Mouse (Mus musculus) limb, embryonic 14.5 days (tissue): ENCODE measurements at regions not wholly inside any gene's neighbourhood (a gene's known extent, or its start where the extent isn't known, plus 50 kb on each side); places are given as distances from the start of the nearest gene placed in this dataset.

Source experiments
- ATAC-seq: fragments of 200-750 bp; cut with Nextera tagmentation; 2 replicates; pipeline ENCODE4 v1.8.0; 2017; ENCODE audit warnings: low read depth, moderate number of reproducible peaks, moderate TSS enrichment; ENCODE audit not compliant: low FRiP score
- DNase-seq: peaks from one replicate; pipeline ENCODE4 v3.0.0-alpha.2; 2015; ENCODE audit warnings: low spot score
- H3K27ac ChIP-seq: fragments of 300-500 bp; sonication (generic); replicated peaks from 2 replicates; pipeline ENCODE4 v1.5.1; 2014; ENCODE audit warnings: low read depth, mild to moderate bottlenecking, low read length, moderate library complexity, mixed read lengths
- H3K27me3 ChIP-seq: fragments of 300-500 bp; sonication (generic); 2 replicates; pipeline ENCODE4 v1.6.1; 2014; ENCODE audit warnings: low read length, mixed read lengths; ENCODE audit not compliant: control insufficient read depth, insufficient read depth
- H3K36me3 ChIP-seq: fragments of 300-500 bp; sonication (generic); 2 replicates; pipeline ENCODE4 v1.6.1; 2014; ENCODE audit warnings: mild to moderate bottlenecking, low read length, moderate library complexity, mixed read lengths; ENCODE audit not compliant: control insufficient read depth, insufficient read depth
- H3K4me1 ChIP-seq: fragments of 300-500 bp; sonication (generic); 2 replicates; pipeline ENCODE4 v1.6.1; 2014; ENCODE audit warnings: antibody characterized with exemption, low read length, mixed read lengths; ENCODE audit not compliant: control insufficient read depth, insufficient read depth
- H3K4me2 ChIP-seq: fragments of 300-500 bp; sonication (generic); replicated peaks from 2 replicates; pipeline ENCODE4 v1.6.1; 2014; ENCODE audit warnings: low read depth, mild to moderate bottlenecking, low read length, moderate library complexity; ENCODE audit not compliant: severe bottlenecking
- H3K4me3 ChIP-seq: fragments of 300-500 bp; sonication (generic); replicated peaks from 2 replicates; pipeline ENCODE4 v1.5.1; 2014; ENCODE audit warnings: low read length
- H3K9ac ChIP-seq: fragments of 300-500 bp; sonication (generic); 2 replicates; pipeline ENCODE4 v1.6.1; 2014; ENCODE audit warnings: mild to moderate bottlenecking, low read depth, low read length, moderate library complexity; ENCODE audit not compliant: severe bottlenecking
- H3K9me3 ChIP-seq: fragments of 300-500 bp; sonication (generic); 2 replicates; pipeline ENCODE4 v1.6.1; 2016; ENCODE audit warnings: low read length; ENCODE audit not compliant: control insufficient read depth
- POLR2A ChIP-seq: fragments of 200-500 bp; IDR thresholded peaks from 2 replicates; pipeline ENCODE4 v1.8.0; 2012; ENCODE audit warnings: inconsistent platforms, mild to moderate bottlenecking, moderate library complexity, borderline replicate concordance; ENCODE audit not compliant: insufficient read depth, insufficient read length; ENCODE audit errors: extremely low read depth
- WGBS: fragments of 180-500 bp; shearing (Covaris S2); extraction: QIAGEN DNeasy Blood & Tissue Kit; methylation state at CpG from one replicate; pipeline ENCODE4 v1.1.7; 2014; 5-methylcytosine and 5-hydroxymethylcytosine counted together

- no peak overlapping the region for H3K4me3 ChIP-seq
- no peak for ATAC-seq
- WGBS, result 80% methylated on average over 10 of the region's 10 CpGs
These were observed 430.5 kb downstream of the Hsfy2 start for GRCm38 (mm10) chr1:56206615-56207267.

DNA sequence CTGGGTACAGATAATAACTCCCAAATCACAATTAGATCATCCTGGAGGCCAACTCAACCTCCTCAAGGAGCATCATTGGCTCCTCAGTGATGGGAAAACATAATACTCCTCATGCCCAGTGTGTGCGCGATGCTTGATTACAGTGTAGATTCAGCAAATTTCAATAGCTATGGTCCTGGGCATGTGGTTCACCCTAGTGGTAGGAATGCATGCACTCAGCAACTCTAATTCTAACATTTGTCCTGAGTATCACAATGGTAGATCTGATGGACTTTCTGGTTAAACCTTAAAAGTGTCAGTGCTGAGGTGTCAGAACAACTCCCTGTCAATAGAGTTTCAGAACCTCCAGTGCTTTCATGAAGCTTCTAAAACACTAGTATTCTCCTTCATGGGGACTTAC, 442.0 kb downstream of the Hsfy2 start:
- Histone ChIP-seq H3K9me3 (no peaks in the 10 kb centered on the region), H3K27ac (no peak overlapping the region), H3K4me1 (no peaks in the 10 kb centered on the region), H3K9ac (no peak overlapping the region), H3K4me3 (no peak overlapping the region), H3K36me3 (no peaks in the 10 kb centered on the region), H3K4me2 (no peak overlapping the region), H3K27me3 (no peaks in the 10 kb centered on the region)
- WGBS, result 98% methylated on average over 2 of the region's 2 CpGs
- ATAC-seq, result no peak
- DNase-seq, result no peak
- no peak for TF ChIP-seq POLR2A

More at GRCm38 (mm10) chr1:56206615-56207267, 430.5 kb downstream of the Hsfy2 start:
- H3K27me3 ChIP-seq, result no peaks in the 10 kb centered on the region
- DNase-seq, result no peak
- H3K4me1 ChIP-seq, result no peaks in the 10 kb centered on the region
- no peak overlapping the region for H3K27ac ChIP-seq
- no peak for TF ChIP-seq POLR2A
- H3K4me2 ChIP-seq, result no peak overlapping the region
- H3K36me3 ChIP-seq, result no peaks in the 10 kb centered on the region
- H3K9ac ChIP-seq, result no peak overlapping the region
- H3K9me3 ChIP-seq, result no peaks in the 10 kb centered on the region

- WGBS, result 27% methylated on average over 8 of the region's 8 CpGs
- no peak overlapping the region for H3K4me2 ChIP-seq
- no peak overlapping the region for H3K9ac ChIP-seq
- no peaks in the 10 kb centered on the region for H3K36me3 ChIP-seq
- no peak overlapping the region for H3K4me3 ChIP-seq
- DNase-seq (peak; percentile 13), ATAC-seq (no peak; the same call in 1 of the 2 replicates)
- no peaks in the 10 kb centered on the region for H3K9me3 ChIP-seq
- no peaks in the 10 kb centered on the region; the same call in 1 of the 2 replicates for H3K27me3 ChIP-seq
- H3K4me1 ChIP-seq, result 0 out of 2 replicates have a peak, but pooled peaks cover 4% of the 10 kb centered on the region
- no peak for TF ChIP-seq POLR2A
- H3K27ac ChIP-seq, result no peak overlapping the region
These were observed 453.6 kb downstream of the Hsfy2 start for GRCm38 (mm10) chr1:56183503-56184198.

- Histone ChIP-seq H3K9ac (no peak overlapping the region), H3K4me3 (no peak overlapping the region), H3K4me2 (no peak overlapping the region), H3K9me3 (no peaks in the 10 kb centered on the region), H3K4me1 (0 out of 2 replicates have a peak, but pooled peaks cover 4% of the 10 kb centered on the region), H3K27ac (no peak overlapping the region), H3K27me3 (no peaks in the 10 kb centered on the region; the same call in 1 of the 2 replicates), H3K36me3 (no peaks in the 10 kb centered on the region)
- ATAC-seq (no peak), DNase-seq (no peak)
- WGBS, result 57% methylated on average over 10 of the region's 10 CpGs
- TF ChIP-seq POLR2A, result no peak
These were observed 457.8 kb downstream of the Hsfy2 start for GRCm38 (mm10) chr1:56179206-56179985.

GRCm38 (mm10) chr1:56171157-56171556, 466.1 kb downstream of the Hsfy2 start:
- no peaks in the 10 kb centered on the region for H3K4me1 ChIP-seq
- no peak overlapping the region for H3K27ac ChIP-seq
- no peaks in the 10 kb centered on the region for H3K36me3 ChIP-seq
- no peak overlapping the region for H3K4me2 ChIP-seq
- no peaks in the 10 kb centered on the region for H3K9me3 ChIP-seq
- no peak overlapping the region for H3K9ac ChIP-seq
- no peak overlapping the region for H3K4me3 ChIP-seq
- WGBS, result 68% methylated on average over 4 of the region's 4 CpGs
- H3K27me3 ChIP-seq, result no peaks in the 10 kb centered on the region
- DNase-seq (no peak), ATAC-seq (no peak)
- TF ChIP-seq POLR2A, result no peak
